Mouse (Mus musculus) E14TG2a.4 (cell line): ENCODE data around the gene Thsd4.

Source experiments
- H3K27me3 ChIP-seq: 2 replicates; pipeline ENCODE4 v1.6.1; 2014; ENCODE audit warnings: low read length, control low read depth; ENCODE audit not compliant: insufficient read depth
- H3K36me3 ChIP-seq: 2 replicates; pipeline ENCODE4 v1.6.1; 2014; ENCODE audit warnings: low read length, control low read depth; ENCODE audit not compliant: insufficient read depth
- H3K4me1 ChIP-seq: replicated peaks from 2 replicates; pipeline ENCODE4 v1.6.1; 2014; ENCODE audit warnings: low read depth, low read length, control low read depth
- H3K4me3 ChIP-seq: replicated peaks from 2 replicates; pipeline ENCODE4 v1.5.1; 2014; ENCODE audit warnings: mild to moderate bottlenecking, low read length
- H3K9me3 ChIP-seq: 2 replicates; pipeline ENCODE4 v1.6.1; 2014; ENCODE audit warnings: low read length, control low read depth
- CTCF ChIP-seq: conservative IDR thresholded peaks from 2 replicates; pipeline ENCODE4 v1.5.1; 2014; ENCODE audit warnings: low read length
- NANOG ChIP-seq: IDR thresholded peaks from 2 replicates; pipeline ENCODE4 v1.6.1; 2014; ENCODE audit warnings: borderline replicate concordance, low read length, mixed read lengths
- POU5F1 ChIP-seq: IDR thresholded peaks from 2 replicates; pipeline ENCODE4 v1.6.1; 2014; ENCODE audit warnings: low read length, borderline replicate concordance

Thsd4 gene

DNA sequence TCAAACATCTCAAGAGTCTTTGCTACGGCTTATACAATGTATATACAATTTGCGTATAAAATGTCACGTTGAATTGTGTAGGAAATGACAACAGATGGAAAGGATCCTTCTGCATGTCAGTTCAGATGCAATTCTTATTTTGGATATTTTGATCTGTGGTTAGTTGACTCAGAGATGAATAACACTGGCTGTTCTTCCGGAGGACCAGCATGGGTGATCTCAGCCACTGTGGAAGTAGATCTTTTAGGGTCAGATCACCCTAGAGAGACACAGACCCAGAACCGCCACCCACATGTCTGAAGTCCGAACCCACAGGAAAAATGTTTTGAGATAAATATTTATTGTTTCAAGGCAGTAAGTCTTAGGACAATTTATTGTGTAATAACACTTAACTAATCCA is 198.4 kb downstream of the Thsd4 start:
- Histone ChIP-seq H3K9me3 (no peaks in the 10 kb centered on the region), H3K36me3 (no peaks in the 10 kb centered on the region), H3K4me1 (0 out of 2 replicates have a peak, but pooled peaks cover 5% of the 10 kb centered on the region), H3K4me3 (no peak overlapping the region), H3K27me3 (no peaks in the 10 kb centered on the region)
- TF ChIP-seq POU5F1 (no peak), NANOG (no peak), CTCF (no peak)

- Histone ChIP-seq H3K4me3 (no peak overlapping the region), H3K27me3 (no peaks in the 10 kb centered on the region), H3K36me3 (no peaks in the 10 kb centered on the region), H3K9me3 (no peaks in the 10 kb centered on the region), H3K4me1 (no peaks in the 10 kb centered on the region)
- TF ChIP-seq CTCF (no peak), POU5F1 (no peak), NANOG (no peak)
These were observed 204.6 kb downstream of the Thsd4 start for GRCm38 (mm10) chr9:60317291-60317690.

DNA sequence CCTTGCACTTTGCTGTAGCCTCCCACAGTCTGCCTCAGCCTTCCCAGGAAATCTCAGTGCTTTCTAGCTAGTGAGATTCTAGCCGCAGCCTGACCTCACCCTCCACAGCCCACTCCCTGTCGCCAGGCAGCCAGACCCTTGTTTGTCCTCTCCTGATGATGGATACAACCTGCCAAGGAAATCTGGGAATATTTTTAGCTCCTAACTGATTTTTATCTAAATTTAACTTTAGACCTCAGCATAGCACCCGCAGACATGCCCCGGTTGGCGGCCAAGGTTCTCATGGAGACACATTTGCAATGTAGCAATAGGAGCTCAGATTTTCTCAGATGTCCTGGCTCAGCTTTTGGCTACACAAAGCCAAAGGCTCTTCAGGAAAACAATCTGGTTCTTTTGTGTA is 205.3 kb downstream of the Thsd4 start:
- no peak for TF ChIP-seq CTCF
- no peak for TF ChIP-seq POU5F1
- TF ChIP-seq NANOG: no peak
- Histone ChIP-seq H3K9me3 (no peaks in the 10 kb centered on the region), H3K36me3 (no peaks in the 10 kb centered on the region)

GRCm38 (mm10) chr9:60315533-60315932 is 206.3 kb downstream of the Thsd4 start:
- no peaks in the 10 kb centered on the region for H3K36me3 ChIP-seq
- no peak overlapping the region for H3K4me3 ChIP-seq
- peaks cover 4% of the 10 kb centered on the region; the same call in 1 of the 2 replicates for H3K27me3 ChIP-seq
- H3K4me1 ChIP-seq: no peaks in the 10 kb centered on the region
- no peaks in the 10 kb centered on the region for H3K9me3 ChIP-seq
- no peak for TF ChIP-seq POU5F1
- no peak for TF ChIP-seq NANOG
- TF ChIP-seq CTCF: no peak

More for the DNA sequence above, 205.3 kb downstream of the Thsd4 start:
- Histone ChIP-seq H3K4me1 (no peaks in the 10 kb centered on the region), H3K4me3 (no peak overlapping the region), H3K27me3 (peaks cover 4% of the 10 kb centered on the region; the same call in 1 of the 2 replicates)

GRCm38 (mm10) chr9:60313661-60314060 is 208.2 kb downstream of the Thsd4 start:
- TF ChIP-seq CTCF (no peak), POU5F1 (no peak), NANOG (no peak)
- no peaks in the 10 kb centered on the region for H3K36me3 ChIP-seq

GRCm38 (mm10) chr9:60312670-60313069 is 209.2 kb downstream of the Thsd4 start:
- no peaks in the 10 kb centered on the region for H3K4me1 ChIP-seq
- H3K27me3 ChIP-seq: peaks cover 4% of the 10 kb centered on the region
- H3K9me3 ChIP-seq: no peaks in the 10 kb centered on the region
- H3K36me3 ChIP-seq: no peaks in the 10 kb centered on the region
- H3K4me3 ChIP-seq: no peak overlapping the region
- TF ChIP-seq NANOG: no peak
- TF ChIP-seq POU5F1: no peak
- no peak for TF ChIP-seq CTCF

More at GRCm38 (mm10) chr9:60313661-60314060, 208.2 kb downstream of the Thsd4 start:
- no peaks in the 10 kb centered on the region for H3K4me1 ChIP-seq
- peaks cover 4% of the 10 kb centered on the region for H3K27me3 ChIP-seq
- H3K9me3 ChIP-seq: no peaks in the 10 kb centered on the region
- H3K4me3 ChIP-seq: no peak overlapping the region

GRCm38 (mm10) chr9:60311594-60312128 is 210.2 kb downstream of the Thsd4 start:
- Histone ChIP-seq H3K4me1 (no peaks in the 10 kb centered on the region), H3K27me3 (peaks cover 4% of the 10 kb centered on the region)
- no peak for TF ChIP-seq POU5F1

DNA sequence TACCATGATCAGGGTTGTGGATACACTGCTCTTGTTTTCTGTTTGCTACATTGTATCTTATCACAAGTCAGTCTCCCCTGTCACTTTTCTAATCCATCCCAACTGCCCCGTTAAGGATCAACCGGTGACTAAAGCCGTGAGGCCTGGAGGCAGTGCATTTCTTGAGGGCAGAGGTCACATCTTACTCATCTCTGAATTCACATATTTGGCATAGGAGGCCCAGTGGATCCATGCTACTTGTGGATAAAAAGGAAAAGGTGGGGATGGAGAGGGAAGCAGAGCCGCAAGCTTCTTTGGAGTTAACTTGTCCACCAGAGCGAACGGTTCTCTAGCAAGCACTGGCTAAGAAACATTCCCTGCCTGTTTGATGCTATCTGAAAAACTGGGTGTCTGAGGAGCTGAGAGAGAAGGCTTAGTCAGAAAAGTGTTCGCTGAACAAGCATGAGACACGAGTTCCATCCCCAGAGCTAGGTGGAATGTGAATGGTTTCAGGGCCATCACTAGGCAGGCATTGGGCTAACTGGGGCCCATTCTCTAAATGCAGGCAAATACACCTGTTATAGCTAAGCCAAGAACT is 211.0 kb downstream of the Thsd4 start:
- H3K4me3 ChIP-seq: no peak overlapping the region
- no peak for TF ChIP-seq CTCF
- no peak for TF ChIP-seq NANOG
- TF ChIP-seq POU5F1: no peak
- H3K27me3 ChIP-seq: peaks cover 4% of the 10 kb centered on the region
- no peaks in the 10 kb centered on the region for H3K4me1 ChIP-seq
- H3K36me3 ChIP-seq: no peaks in the 10 kb centered on the region
- no peaks in the 10 kb centered on the region for H3K9me3 ChIP-seq

More at GRCm38 (mm10) chr9:60311594-60312128, 210.2 kb downstream of the Thsd4 start:
- Histone ChIP-seq H3K4me3 (no peak overlapping the region), H3K9me3 (no peaks in the 10 kb centered on the region), H3K36me3 (no peaks in the 10 kb centered on the region)
